Mouse (Mus musculus): ENCODE results near the gene Als2cr12. TPM values are rescaled to one million over a fixed set of nuclear protein-coding genes. Genes with fewer than 3 reads are reported as not detected.
"Not testable (repeated sequence)": the region's sequence is repeated elsewhere in the genome, so short reads cannot be mapped to it uniquely, and the experiment has no call there.

Als2cr12 gene
- polyA plus RNA-seq, 1 experiment from 2014 or later, result not detected

- Histone ChIP-seq H3K36me3 (no peaks in the 10 kb centered on the region), H3K4me1 (no peaks in the 10 kb centered on the region), H3K27me3 (no peaks in the 10 kb centered on the region), H3K9ac (no peak overlapping the region), H3K4me3 (replicated peaks) (no peak overlapping the region), H3K4me2 (no peak overlapping the region), H3K9me3 (replicated peaks) (no peaks in the 10 kb centered on the region), H3K27ac (no peak overlapping the region)
- no peak for ATAC-seq (replicated peaks; ENCODE audit: low FRiP score)
- 73% methylated on average over 3 of the region's 3 CpGs for WGBS
These were observed 79.6 kb downstream of the Als2cr12 start for GRCm38 (mm10) chr1:58616176-58616575.

DNA sequence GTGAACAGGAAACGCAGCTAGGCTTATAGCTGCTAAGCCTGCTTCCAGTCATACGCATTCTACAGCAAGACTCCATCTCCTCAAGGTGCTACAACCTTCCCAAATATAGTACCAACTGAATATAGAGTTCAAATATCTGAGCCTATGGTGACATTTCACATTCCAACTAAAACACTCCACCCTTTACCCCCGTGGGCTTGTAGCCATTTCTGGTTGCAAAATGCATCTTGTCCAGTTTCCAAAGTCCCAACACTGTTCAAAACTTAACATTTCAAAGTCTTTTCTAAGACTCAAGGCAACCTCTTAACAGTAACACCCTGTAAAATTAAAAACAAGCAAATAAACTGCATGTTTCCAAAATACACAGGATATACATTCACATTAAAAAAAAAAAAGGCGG, 80.6 kb downstream of the Als2cr12 start:
- H3K27ac ChIP-seq, result no peak overlapping the region
- H3K27me3 ChIP-seq, result no peaks in the 10 kb centered on the region
- H3K36me3 ChIP-seq, result no peaks in the 10 kb centered on the region
- no peak overlapping the region for H3K4me2 ChIP-seq
- no peak overlapping the region for H3K4me3 ChIP-seq (replicated peaks)
- no peak overlapping the region for H3K9ac ChIP-seq
- whole genome bisulfite sequencing, result 82% methylated on average over 4 of the region's 4 CpGs
- no peaks in the 10 kb centered on the region for H3K4me1 ChIP-seq
- no peaks in the 10 kb centered on the region for H3K9me3 ChIP-seq (replicated peaks)
- ATAC-seq (replicated peaks; ENCODE audit: low FRiP score), result no peak

GRCm38 (mm10) chr1:58614424-58614823, 81.4 kb downstream of the Als2cr12 start:
- 67% methylated on average over 3 of the region's 3 CpGs for WGBS
- no peak for ATAC-seq (replicated peaks; ENCODE audit: low FRiP score)

DNA sequence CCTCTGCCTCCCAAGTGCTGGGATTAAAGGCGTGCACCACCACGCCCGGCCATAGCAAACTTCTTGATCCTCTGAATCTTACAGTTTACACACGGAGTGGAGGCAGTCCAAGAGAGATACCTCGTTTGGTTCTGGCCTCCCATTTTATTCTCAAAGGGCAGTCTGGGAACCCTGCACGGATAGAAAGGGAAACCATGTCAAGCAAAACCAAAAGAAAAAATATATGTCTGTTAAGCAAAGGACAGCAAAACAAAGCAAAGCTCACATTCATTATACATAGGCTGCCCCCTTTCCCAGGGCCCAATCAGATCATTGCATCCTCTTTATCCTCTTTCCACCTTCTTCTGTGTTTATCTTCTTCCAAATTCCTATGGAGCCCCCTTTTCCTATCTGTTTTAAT, 82.0 kb downstream of the Als2cr12 start:
- WGBS, result 79% methylated on average over 6 of the region's 6 CpGs
- no peak for ATAC-seq (replicated peaks; ENCODE audit: low FRiP score)

More at GRCm38 (mm10) chr1:58614424-58614823, 81.4 kb downstream of the Als2cr12 start:
- H3K9me3 ChIP-seq (replicated peaks), result no peaks in the 10 kb centered on the region
- H3K27me3 ChIP-seq, result no peaks in the 10 kb centered on the region
- H3K9ac ChIP-seq, result no peak overlapping the region
- no peaks in the 10 kb centered on the region for H3K4me1 ChIP-seq
- H3K4me3 ChIP-seq (replicated peaks), result no peak overlapping the region
- H3K36me3 ChIP-seq, result no peaks in the 10 kb centered on the region
- H3K27ac ChIP-seq, result no peak overlapping the region
- H3K4me2 ChIP-seq, result no peak overlapping the region

GRCm38 (mm10) chr1:58610611-58611010, 85.2 kb downstream of the Als2cr12 start:
- H3K27me3 ChIP-seq, result no peaks in the 10 kb centered on the region
- no peaks in the 10 kb centered on the region for H3K36me3 ChIP-seq
- no peaks in the 10 kb centered on the region for H3K4me1 ChIP-seq
- 44% methylated on average over 1 of the region's 1 CpGs for WGBS
- H3K9ac ChIP-seq, result no peak overlapping the region
- no peak for ATAC-seq (replicated peaks; ENCODE audit: low FRiP score)
- H3K27ac ChIP-seq, result no peak overlapping the region
- no peak overlapping the region for H3K4me2 ChIP-seq
- H3K9me3 ChIP-seq (replicated peaks), result no peaks in the 10 kb centered on the region
- no peak overlapping the region for H3K4me3 ChIP-seq (replicated peaks)

More for the DNA sequence above, 82.0 kb downstream of the Als2cr12 start:
- Histone ChIP-seq H3K9me3 (replicated peaks) (no peaks in the 10 kb centered on the region), H3K4me1 (no peaks in the 10 kb centered on the region), H3K27me3 (no peaks in the 10 kb centered on the region), H3K4me3 (replicated peaks) (no peak overlapping the region), H3K27ac (no peak overlapping the region), H3K36me3 (no peaks in the 10 kb centered on the region), H3K4me2 (no peak overlapping the region), H3K9ac (no peak overlapping the region)

- Histone ChIP-seq H3K9ac (no peak overlapping the region), H3K4me1 (no peaks in the 10 kb centered on the region), H3K9me3 (replicated peaks) (no peaks in the 10 kb centered on the region), H3K27ac (no peak overlapping the region), H3K4me3 (replicated peaks) (no peak overlapping the region), H3K4me2 (no peak overlapping the region), H3K27me3 (no peaks in the 10 kb centered on the region), H3K36me3 (no peaks in the 10 kb centered on the region)
- no peak for ATAC-seq (replicated peaks; ENCODE audit: low FRiP score)
- WGBS, result 95% methylated on average over 1 of the region's 1 CpGs
These were observed 85.6 kb downstream of the Als2cr12 start for GRCm38 (mm10) chr1:58610166-58610565.

DNA sequence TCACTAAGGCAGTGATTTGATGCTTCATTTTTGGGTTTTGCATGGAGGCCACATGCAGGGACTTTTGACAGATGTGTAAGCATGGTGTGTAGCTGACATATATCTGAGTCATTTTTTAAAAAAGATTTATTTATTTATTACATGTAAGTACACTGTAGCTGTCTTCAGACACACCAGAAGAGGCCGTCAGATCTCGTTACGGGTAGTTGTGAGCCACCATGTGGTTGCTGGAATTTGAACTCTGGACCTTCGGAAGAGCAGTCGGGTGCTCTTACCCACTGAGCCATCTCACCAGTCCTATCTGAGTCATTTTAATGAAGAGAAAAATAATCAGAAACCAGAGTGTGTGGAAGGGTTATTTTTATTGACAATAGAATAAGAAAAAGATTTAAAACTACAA, 86.2 kb downstream of the Als2cr12 start:
- 83% methylated on average over 5 of the region's 5 CpGs for WGBS
- H3K9me3 ChIP-seq (replicated peaks); H3K4me1 ChIP-seq; H3K9ac ChIP-seq; H3K4me2 ChIP-seq; H3K36me3 ChIP-seq; H3K4me3 ChIP-seq (replicated peaks); ATAC-seq (replicated peaks; ENCODE audit: low FRiP score); H3K27ac ChIP-seq; H3K27me3 ChIP-seq: not testable (repeated sequence)

DNA sequence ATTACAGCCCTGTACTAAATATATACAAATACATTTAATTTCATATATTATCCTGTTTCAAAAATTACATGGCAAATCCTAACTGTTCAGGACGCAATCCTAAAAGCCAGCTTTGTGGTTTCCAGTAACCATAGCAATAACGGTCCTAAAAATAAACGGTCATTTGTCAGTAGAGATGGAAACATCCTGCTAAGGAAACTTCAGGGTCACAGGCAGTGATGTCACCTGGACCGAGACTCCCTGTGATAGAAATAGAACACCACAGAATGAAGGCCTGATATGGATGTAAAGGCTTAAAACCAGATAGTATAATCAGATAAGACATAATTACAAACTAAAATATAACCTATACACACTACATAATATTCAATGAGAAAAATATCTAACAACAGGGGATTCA, 92.1 kb downstream of the Als2cr12 start:
- no peak overlapping the region for H3K4me2 ChIP-seq
- no peak overlapping the region for H3K9ac ChIP-seq
- no peaks in the 10 kb centered on the region for H3K27me3 ChIP-seq
- H3K4me3 ChIP-seq (replicated peaks), result no peak overlapping the region
- H3K4me1 ChIP-seq, result no peaks in the 10 kb centered on the region
- H3K9me3 ChIP-seq (replicated peaks), result no peaks in the 10 kb centered on the region
- no peak overlapping the region for H3K27ac ChIP-seq
- 70% methylated on average over 4 of the region's 4 CpGs for WGBS
- no peaks in the 10 kb centered on the region for H3K36me3 ChIP-seq
- no peak for ATAC-seq (replicated peaks; ENCODE audit: low FRiP score)

DNA sequence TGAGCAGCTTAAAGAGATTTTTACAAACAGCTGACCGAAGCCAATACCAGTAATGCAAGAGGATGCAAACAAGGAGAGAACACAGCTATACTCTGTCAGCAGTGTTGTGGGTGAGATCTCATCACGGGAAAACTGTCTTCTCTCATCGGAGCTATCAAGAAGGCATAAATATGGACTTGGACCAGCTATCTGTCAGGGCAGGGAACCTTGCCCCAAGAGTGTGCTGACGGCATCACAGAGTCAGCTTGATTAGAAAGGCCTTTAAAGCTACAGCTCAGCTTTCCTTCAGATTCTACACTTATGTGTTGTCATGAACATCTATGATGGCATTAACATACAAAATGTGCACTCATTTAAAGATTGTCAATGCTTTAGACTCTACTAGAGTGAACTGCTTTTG, 93.1 kb downstream of the Als2cr12 start:
- ATAC-seq (replicated peaks; ENCODE audit: low FRiP score), result no peak
- Histone ChIP-seq H3K9me3 (replicated peaks) (no peaks in the 10 kb centered on the region), H3K27me3 (no peaks in the 10 kb centered on the region), H3K4me1 (no peaks in the 10 kb centered on the region), H3K4me3 (replicated peaks) (no peak overlapping the region), H3K36me3 (no peaks in the 10 kb centered on the region), H3K9ac (no peak overlapping the region), H3K4me2 (no peak overlapping the region), H3K27ac (no peak overlapping the region)
- WGBS, result 83% methylated on average over 4 of the region's 4 CpGs

Other genes with a start within 250 kb of the Als2cr12 start
- 31.7 and 33.3 TPM in 2 replicates for gene Orc2, start 190.9 kb downstream of the Als2cr12 start, polyA plus RNA-seq (2015; fragmentation: Nextera tagmentation; extraction: Ambion mirVana)
- gene Fam126b, start 109.7 kb downstream of the Als2cr12 start, polyA plus RNA-seq (2015; fragmentation: Nextera tagmentation; extraction: Ambion mirVana), result 8.5 and 9.8 TPM in 2 replicates
- gene Ndufb3, start 109.6 kb downstream of the Als2cr12 start, polyA plus RNA-seq (2015; fragmentation: Nextera tagmentation; extraction: Ambion mirVana), result 181 and 206 TPM in 2 replicates
- gene Cflar, start 15.5 kb upstream of the Als2cr12 start, polyA plus RNA-seq (2015; fragmentation: Nextera tagmentation; extraction: Ambion mirVana), result 45.2 and 48.1 TPM in 2 replicates
- 41.3 and 41.8 TPM in 2 replicates for gene Casp8, start 99.4 kb upstream of the Als2cr12 start, polyA plus RNA-seq (2015; fragmentation: Nextera tagmentation; extraction: Ambion mirVana)

All from kidney, embryonic 15.5 days (tissue).